Mouse (Mus musculus) liver, postnatal 0 days (tissue): ENCODE measurements around the gene Ltb.

ENCODE experiments used
- CTCF ChIP-seq: sonication (generic); IDR thresholded peaks from 2 replicates; pipeline ENCODE4 v1.5.1; 2016; ENCODE audit warnings: antibody characterized with exemption, low read depth
- EP300 ChIP-seq: IDR thresholded peaks from 2 replicates; pipeline ENCODE4 v1.6.1; 2016; ENCODE audit warnings: antibody characterized with exemption, low read depth, mild to moderate bottlenecking

DNA sequence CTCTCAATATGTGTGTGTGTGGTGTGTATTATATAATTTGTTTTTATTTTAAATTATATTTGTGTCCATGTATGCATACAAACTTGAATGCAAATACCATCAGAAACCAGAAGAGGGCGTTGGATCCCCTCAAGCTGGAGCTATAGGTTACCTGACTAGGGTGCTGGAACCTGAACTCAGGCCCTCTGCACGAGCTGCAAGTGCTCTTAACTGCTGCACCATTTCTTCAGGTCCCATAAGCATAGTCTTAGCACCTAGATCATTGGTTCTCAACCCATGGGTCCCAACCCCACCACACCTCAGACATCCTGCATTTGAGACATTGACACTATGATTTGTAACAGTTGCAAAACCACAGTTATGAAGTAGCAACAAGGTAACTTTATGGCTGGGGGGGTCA is 2.5 kb upstream of the Ltb start:
- peak; percentile 25 for TF ChIP-seq CTCF
- TF ChIP-seq EP300, result no peak
